Mouse (Mus musculus): ENCODE data around the gene Fstl5. TPM values are rescaled to one million over a fixed set of nuclear protein-coding genes. Genes with fewer than 3 reads are reported as not detected.
"Not testable (repeated sequence)": the region's sequence is repeated elsewhere in the genome, so short reads cannot be mapped to it uniquely, and the experiment has no call there.

Gene Fstl5
- polyA plus RNA-seq, 1 experiment from 2014 or later, result not detected

DNA sequence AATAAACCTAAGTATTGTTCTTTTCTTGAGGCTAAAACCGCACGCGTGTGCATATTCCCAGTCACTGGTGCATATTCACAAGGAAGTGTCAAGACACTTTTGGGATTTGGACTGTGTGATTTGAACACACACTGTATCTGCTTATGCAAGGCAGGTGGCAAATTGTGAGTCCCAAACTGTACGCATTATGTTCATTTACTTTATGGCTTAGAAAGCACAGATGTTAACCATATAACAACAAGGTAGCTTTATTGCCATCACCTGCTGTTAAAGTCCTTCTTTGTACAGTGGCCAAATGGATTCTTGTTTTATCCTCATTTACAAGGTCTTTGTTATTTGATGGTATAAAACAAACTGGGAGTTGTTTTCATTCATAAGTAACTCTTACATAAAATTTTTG lies 295.8 kb downstream of the Fstl5 start:
- Histone ChIP-seq H3K9me3 (replicated peaks; ENCODE audit: control insufficient read depth, low read length) (no peaks in the 10 kb centered on the region), H3K27me3 (ENCODE audit: control insufficient read depth, insufficient read depth, low read length) (no peaks in the 10 kb centered on the region), H3K27ac (ENCODE audit: low read depth, low read length) (no peak overlapping the region), H3K4me2 (no peak overlapping the region), H3K4me3 (ENCODE audit: low read depth, low read length) (no peak overlapping the region), H3K36me3 (ENCODE audit: control insufficient read depth, insufficient read depth, low read length) (no peaks in the 10 kb centered on the region), H3K4me1 (ENCODE audit: control insufficient read depth, insufficient read depth, low read length) (no peaks in the 10 kb centered on the region), H3K9ac (ENCODE audit: low read depth, low read length) (no peak overlapping the region)
- WGBS (ENCODE audit: insufficient replicate concordance), result 90% methylated on average over 4 of the region's 4 CpGs
- ATAC-seq (replicated peaks; ENCODE audit: insufficient number of reproducible peaks, low FRiP score, low TSS enrichment), result no peak

DNA sequence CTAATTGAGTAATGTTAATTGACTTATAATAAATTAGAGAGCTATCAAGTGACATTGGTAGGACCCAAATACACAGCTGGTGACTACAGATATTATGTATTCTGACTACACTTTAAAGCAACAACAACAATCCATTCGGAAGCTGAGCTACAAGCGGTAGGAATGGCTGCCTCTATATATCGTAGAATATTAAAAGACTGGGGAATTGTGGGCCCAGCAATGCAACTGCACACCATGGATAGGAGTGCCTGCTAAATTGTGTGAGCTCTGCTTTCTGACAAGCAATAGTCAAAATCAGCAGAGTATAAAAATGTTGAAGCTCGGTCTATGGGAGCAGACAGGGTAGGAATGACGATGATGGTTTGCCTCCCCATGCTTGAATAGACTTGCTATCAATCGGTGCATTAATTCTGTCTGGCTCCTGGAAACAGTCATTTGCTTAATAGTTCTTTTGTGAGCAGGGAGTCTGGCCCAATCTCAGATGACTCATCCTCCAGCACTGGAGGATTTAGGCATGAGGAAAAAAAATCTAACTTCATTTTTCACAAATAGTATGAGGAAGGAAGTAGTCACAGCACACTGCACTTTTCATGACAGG lies 354.8 kb downstream of the Fstl5 start:
- Histone ChIP-seq H3K9ac (ENCODE audit: low read depth, low read length) (no peak overlapping the region), H3K4me3 (ENCODE audit: low read depth, low read length) (no peak overlapping the region), H3K4me1 (ENCODE audit: control insufficient read depth, insufficient read depth, low read length) (no peaks in the 10 kb centered on the region), H3K9me3 (replicated peaks; ENCODE audit: control insufficient read depth, low read length) (no peaks in the 10 kb centered on the region), H3K4me2 (no peak overlapping the region), H3K36me3 (ENCODE audit: control insufficient read depth, insufficient read depth, low read length) (no peaks in the 10 kb centered on the region), H3K27me3 (ENCODE audit: control insufficient read depth, insufficient read depth, low read length) (no peaks in the 10 kb centered on the region), H3K27ac (ENCODE audit: low read depth, low read length) (no peak overlapping the region)
- 79% methylated on average over 6 of the region's 6 CpGs for WGBS (ENCODE audit: insufficient replicate concordance)
- no peak for ATAC-seq (replicated peaks; ENCODE audit: insufficient number of reproducible peaks, low FRiP score, low TSS enrichment)

DNA sequence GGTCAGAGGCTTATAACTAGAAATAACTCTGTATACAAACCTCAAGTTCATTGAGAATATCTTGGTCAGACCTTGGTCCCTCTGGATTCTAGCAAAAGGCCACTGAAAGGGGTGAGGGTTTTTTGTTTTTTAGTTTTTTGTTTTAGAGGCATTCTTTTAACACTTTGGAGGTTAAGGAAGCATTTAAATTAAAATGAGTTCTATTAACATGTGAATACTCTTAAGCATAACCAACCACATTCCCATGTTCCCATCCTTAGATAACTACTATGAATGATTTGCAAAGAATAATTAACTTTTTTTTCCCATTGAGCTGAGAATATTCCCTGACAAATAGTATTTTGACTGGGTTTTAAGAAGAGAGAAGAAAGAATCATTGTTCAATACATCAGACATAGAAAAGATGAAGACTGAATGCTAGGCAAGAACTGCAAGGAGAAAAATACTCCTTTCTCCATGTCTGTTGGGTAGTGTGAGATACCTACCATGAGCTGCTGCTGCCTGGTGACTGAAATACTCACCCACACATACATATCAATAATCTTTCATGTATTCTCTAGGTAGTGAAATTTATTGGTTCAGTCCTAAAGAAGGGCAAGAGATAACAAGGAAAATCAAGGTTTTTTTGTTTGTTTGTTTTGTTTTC lies 393.3 kb downstream of the Fstl5 start:
- Histone ChIP-seq H3K4me3 (ENCODE audit: low read depth, low read length) (no peak overlapping the region), H3K9ac (ENCODE audit: low read depth, low read length) (no peak overlapping the region), H3K4me2 (no peak overlapping the region), H3K27me3 (ENCODE audit: control insufficient read depth, insufficient read depth, low read length) (no peaks in the 10 kb centered on the region), H3K9me3 (replicated peaks; ENCODE audit: control insufficient read depth, low read length) (no peaks in the 10 kb centered on the region), H3K36me3 (ENCODE audit: control insufficient read depth, insufficient read depth, low read length) (no peaks in the 10 kb centered on the region), H3K27ac (ENCODE audit: low read depth, low read length) (no peak overlapping the region), H3K4me1 (ENCODE audit: control insufficient read depth, insufficient read depth, low read length) (no peaks in the 10 kb centered on the region)
- no peak for ATAC-seq (replicated peaks; ENCODE audit: insufficient number of reproducible peaks, low FRiP score, low TSS enrichment)

DNA sequence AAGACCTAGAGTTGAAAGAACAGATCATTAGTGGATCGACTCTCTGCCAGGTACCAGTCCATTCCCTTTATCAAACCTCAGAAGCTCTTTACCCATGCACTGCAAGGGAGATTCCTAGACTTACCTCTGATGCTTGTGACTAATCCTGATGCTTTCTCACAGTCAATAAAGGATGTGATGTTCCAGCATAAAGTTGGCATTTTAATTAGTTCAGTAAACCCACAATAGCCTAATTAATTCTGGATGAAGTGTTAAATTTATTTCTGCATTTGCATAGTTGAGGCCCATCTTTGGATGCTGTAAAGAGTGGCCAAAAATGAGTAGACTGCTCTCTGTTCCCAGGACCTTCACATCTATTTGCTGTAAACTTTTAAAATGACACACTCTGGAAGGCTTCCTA lies 394.1 kb downstream of the Fstl5 start:
- Histone ChIP-seq H3K4me2 (no peak overlapping the region), H3K4me1 (ENCODE audit: control insufficient read depth, insufficient read depth, low read length) (no peaks in the 10 kb centered on the region), H3K9me3 (replicated peaks; ENCODE audit: control insufficient read depth, low read length) (no peaks in the 10 kb centered on the region), H3K36me3 (ENCODE audit: control insufficient read depth, insufficient read depth, low read length) (no peaks in the 10 kb centered on the region), H3K9ac (ENCODE audit: low read depth, low read length) (no peak overlapping the region), H3K27me3 (ENCODE audit: control insufficient read depth, insufficient read depth, low read length) (no peaks in the 10 kb centered on the region), H3K4me3 (ENCODE audit: low read depth, low read length) (no peak overlapping the region), H3K27ac (ENCODE audit: low read depth, low read length) (no peak overlapping the region)
- WGBS (ENCODE audit: insufficient replicate concordance), result 61% methylated on average over 1 of the region's 1 CpGs
- no peak for ATAC-seq (replicated peaks; ENCODE audit: insufficient number of reproducible peaks, low FRiP score, low TSS enrichment)

DNA sequence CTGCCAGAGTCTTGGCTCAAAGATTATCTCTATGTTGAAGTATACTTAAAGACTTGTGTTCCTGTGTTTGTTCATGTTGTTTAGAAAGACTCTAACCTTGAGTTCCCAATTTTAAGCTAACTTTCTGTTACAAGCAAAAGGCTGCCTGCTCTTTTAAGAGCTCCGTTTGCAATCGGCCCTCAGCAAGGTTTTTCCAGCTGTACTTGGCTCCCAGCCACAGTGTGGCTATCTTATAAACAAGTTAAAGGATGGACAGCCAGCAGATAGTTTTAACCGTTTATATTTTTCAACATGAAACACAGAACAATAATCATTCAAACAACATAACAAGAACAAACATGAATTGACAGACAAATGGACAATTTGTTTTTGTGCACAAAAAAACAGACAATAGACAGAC lies 433.8 kb downstream of the Fstl5 start:
- 69% methylated on average over 3 of the region's 3 CpGs for WGBS (ENCODE audit: insufficient replicate concordance)

DNA sequence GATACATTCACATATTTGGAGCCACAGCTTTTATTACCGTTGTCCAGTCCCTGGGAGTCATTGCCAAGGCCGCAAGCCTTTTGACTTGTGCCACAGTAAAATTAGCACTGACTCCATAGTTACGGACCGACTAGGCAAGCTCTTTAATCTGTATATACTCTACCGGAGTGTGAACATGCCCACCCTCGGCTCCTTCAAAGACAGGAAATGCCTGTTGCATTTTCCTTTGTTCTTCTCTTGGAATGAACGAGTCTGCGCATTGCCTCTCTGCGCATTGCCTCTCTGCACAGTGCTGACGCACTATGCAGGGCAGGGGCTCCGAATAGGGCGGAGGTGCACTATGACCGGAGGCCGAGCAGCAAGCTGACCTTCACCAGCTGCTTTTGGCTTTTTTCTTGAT lies 434.7 kb downstream of the Fstl5 start:
- no peak overlapping the region for H3K4me2 ChIP-seq
- H3K4me3 ChIP-seq (ENCODE audit: low read depth, low read length), result no peak overlapping the region
- H3K9ac ChIP-seq (ENCODE audit: low read depth, low read length), result no peak overlapping the region
- no peaks in the 10 kb centered on the region for H3K36me3 ChIP-seq (ENCODE audit: control insufficient read depth, insufficient read depth, low read length)
- ATAC-seq (replicated peaks; ENCODE audit: insufficient number of reproducible peaks, low FRiP score, low TSS enrichment), result no peak
- H3K9me3 ChIP-seq (replicated peaks; ENCODE audit: control insufficient read depth, low read length), result 0 out of 2 replicates have a peak, but pooled peaks cover 4% of the 10 kb centered on the region
- no peaks in the 10 kb centered on the region for H3K4me1 ChIP-seq (ENCODE audit: control insufficient read depth, insufficient read depth, low read length)
- no peaks in the 10 kb centered on the region for H3K27me3 ChIP-seq (ENCODE audit: control insufficient read depth, insufficient read depth, low read length)
- WGBS (ENCODE audit: insufficient replicate concordance), result 82% methylated on average over 14 of the region's 14 CpGs
- no peak overlapping the region for H3K27ac ChIP-seq (ENCODE audit: low read depth, low read length)

More for the DNA sequence above, 433.8 kb downstream of the Fstl5 start:
- H3K27me3 ChIP-seq (ENCODE audit: control insufficient read depth, insufficient read depth, low read length); H3K4me3 ChIP-seq (ENCODE audit: low read depth, low read length); H3K4me1 ChIP-seq (ENCODE audit: control insufficient read depth, insufficient read depth, low read length); H3K4me2 ChIP-seq; H3K36me3 ChIP-seq (ENCODE audit: control insufficient read depth, insufficient read depth, low read length); ATAC-seq (replicated peaks; ENCODE audit: insufficient number of reproducible peaks, low FRiP score, low TSS enrichment); H3K9ac ChIP-seq (ENCODE audit: low read depth, low read length); H3K9me3 ChIP-seq (replicated peaks; ENCODE audit: control insufficient read depth, low read length); H3K27ac ChIP-seq (ENCODE audit: low read depth, low read length): not testable (repeated sequence)

GRCm38 (mm10) chr3:76567346-76567745 lies 493.3 kb downstream of the Fstl5 start:
- Histone ChIP-seq H3K4me1 (ENCODE audit: control insufficient read depth, insufficient read depth, low read length) (no peaks in the 10 kb centered on the region), H3K27me3 (ENCODE audit: control insufficient read depth, insufficient read depth, low read length) (no peaks in the 10 kb centered on the region), H3K4me2 (no peak overlapping the region), H3K27ac (ENCODE audit: low read depth, low read length) (no peak overlapping the region), H3K36me3 (ENCODE audit: control insufficient read depth, insufficient read depth, low read length) (no peaks in the 10 kb centered on the region), H3K4me3 (ENCODE audit: low read depth, low read length) (no peak overlapping the region), H3K9ac (ENCODE audit: low read depth, low read length) (no peak overlapping the region), H3K9me3 (replicated peaks; ENCODE audit: control insufficient read depth, low read length) (no peaks in the 10 kb centered on the region)
- ATAC-seq (replicated peaks; ENCODE audit: insufficient number of reproducible peaks, low FRiP score, low TSS enrichment), result no peak

DNA sequence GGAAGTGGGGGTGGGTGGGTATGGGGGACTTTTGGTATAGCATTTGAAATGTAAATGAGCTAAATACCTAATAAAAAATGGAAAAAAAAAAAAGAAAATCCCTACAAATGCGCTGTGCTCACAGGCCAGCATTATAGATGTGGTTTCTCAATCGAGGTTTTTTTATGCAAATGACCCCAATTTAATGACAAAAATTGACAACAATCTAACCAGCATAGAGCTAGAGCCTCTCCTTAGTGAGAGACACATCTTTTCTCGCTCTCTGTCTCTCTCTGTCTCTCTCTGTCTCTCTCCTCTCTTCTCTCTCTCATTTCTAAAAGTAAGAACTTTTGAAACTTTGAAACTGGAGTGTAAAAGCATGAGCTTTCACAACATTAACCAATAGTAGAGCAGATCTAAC lies 498.4 kb downstream of the Fstl5 start:
- Histone ChIP-seq H3K27ac (ENCODE audit: low read depth, low read length) (no peak overlapping the region), H3K36me3 (ENCODE audit: control insufficient read depth, insufficient read depth, low read length) (no peaks in the 10 kb centered on the region), H3K4me1 (ENCODE audit: control insufficient read depth, insufficient read depth, low read length) (no peaks in the 10 kb centered on the region), H3K27me3 (ENCODE audit: control insufficient read depth, insufficient read depth, low read length) (no peaks in the 10 kb centered on the region), H3K9me3 (replicated peaks; ENCODE audit: control insufficient read depth, low read length) (no peaks in the 10 kb centered on the region), H3K4me3 (ENCODE audit: low read depth, low read length) (no peak overlapping the region), H3K9ac (ENCODE audit: low read depth, low read length) (no peak overlapping the region), H3K4me2 (no peak overlapping the region)
- no peak for ATAC-seq (replicated peaks; ENCODE audit: insufficient number of reproducible peaks, low FRiP score, low TSS enrichment)
- WGBS (ENCODE audit: insufficient replicate concordance), result 61% methylated on average over 3 of the region's 3 CpGs

GRCm38 (mm10) chr3:76572920-76573541 lies 499.0 kb downstream of the Fstl5 start:
- 78% methylated on average over 3 of the region's 3 CpGs for WGBS (ENCODE audit: insufficient replicate concordance)
- no peaks in the 10 kb centered on the region for H3K4me1 ChIP-seq (ENCODE audit: control insufficient read depth, insufficient read depth, low read length)
- no peak overlapping the region for H3K9ac ChIP-seq (ENCODE audit: low read depth, low read length)
- no peaks in the 10 kb centered on the region for H3K9me3 ChIP-seq (replicated peaks; ENCODE audit: control insufficient read depth, low read length)
- no peak for ATAC-seq (replicated peaks; ENCODE audit: insufficient number of reproducible peaks, low FRiP score, low TSS enrichment)
- no peaks in the 10 kb centered on the region for H3K27me3 ChIP-seq (ENCODE audit: control insufficient read depth, insufficient read depth, low read length)
- H3K4me2 ChIP-seq, result no peak overlapping the region
- no peak overlapping the region for H3K4me3 ChIP-seq (ENCODE audit: low read depth, low read length)
- no peaks in the 10 kb centered on the region for H3K36me3 ChIP-seq (ENCODE audit: control insufficient read depth, insufficient read depth, low read length)
- no peak overlapping the region for H3K27ac ChIP-seq (ENCODE audit: low read depth, low read length)
